Mouse (Mus musculus) MEL (cell line): ENCODE results near the gene Akap13.

Experiments used
- CHD2 ChIP-seq: IDR thresholded peaks from 2 replicates; pipeline ENCODE4 v1.6.1; 2011; ENCODE audit warnings: low read length, improper control_type of control experiment
- CTCF ChIP-seq, 3 experiments: IDR thresholded peaks in 2 of 3; conservative IDR thresholded peaks in 1 of 3; 2 replicates each; pipeline ENCODE4 v1.5.1; 2011 to 2012; ENCODE audit warnings: low read length in 3 of 3, low read depth in 2 of 3, mild to moderate bottlenecking in 2 of 3, improper control_type of control experiment in 1 of 3, inconsistent platforms in 1 of 3, mixed read lengths in 1 of 3, moderate library complexity in 1 of 3; ENCODE audit not compliant: control insufficient read depth in 1 of 3, insufficient read depth in 1 of 3, poor library complexity in 1 of 3, severe bottlenecking in 1 of 3
- EP300 ChIP-seq, 2 experiments: IDR thresholded peaks; 2 replicates each; pipeline ENCODE4 v1.6.1; 2011; ENCODE audit warnings: improper control_type of control experiment in 2 of 2, low read length in 2 of 2, low read depth in 1 of 2, mild to moderate bottlenecking in 1 of 2
- JUND ChIP-seq: IDR thresholded peaks from 2 replicates; pipeline ENCODE4 v1.6.1; 2011; ENCODE audit warnings: low read depth, mild to moderate bottlenecking, improper control_type of control experiment, low read length
- MAX ChIP-seq: IDR thresholded peaks from 2 replicates; pipeline ENCODE4 v1.6.1; 2011; ENCODE audit warnings: low read length, improper control_type of control experiment
- RCOR1 ChIP-seq: IDR thresholded peaks from 2 replicates; pipeline ENCODE4 v1.6.1; 2012; ENCODE audit warnings: low read depth, mild to moderate bottlenecking, inconsistent platforms, low read length, improper control_type of control experiment
- SIN3A ChIP-seq: IDR thresholded peaks from 2 replicates; pipeline ENCODE4 v1.6.1; 2012; ENCODE audit warnings: low read length, improper control_type of control experiment, inconsistent platforms
- SMC3 ChIP-seq: IDR thresholded peaks from 2 replicates; pipeline ENCODE4 v1.6.1; 2011; ENCODE audit warnings: low read depth, low read length, improper control_type of control experiment
- TCF12 ChIP-seq: IDR thresholded peaks from 2 replicates; pipeline ENCODE4 v1.6.1; 2014; ENCODE audit warnings: low read depth, mild to moderate bottlenecking, inconsistent platforms, low read length, improper control_type of control experiment, moderate library complexity
- USF1 ChIP-seq: IDR thresholded peaks from 2 replicates; pipeline ENCODE4 v1.6.1; 2014; ENCODE audit warnings: low read depth, mild to moderate bottlenecking, inconsistent platforms, low read length, improper control_type of control experiment, moderate library complexity

DNA sequence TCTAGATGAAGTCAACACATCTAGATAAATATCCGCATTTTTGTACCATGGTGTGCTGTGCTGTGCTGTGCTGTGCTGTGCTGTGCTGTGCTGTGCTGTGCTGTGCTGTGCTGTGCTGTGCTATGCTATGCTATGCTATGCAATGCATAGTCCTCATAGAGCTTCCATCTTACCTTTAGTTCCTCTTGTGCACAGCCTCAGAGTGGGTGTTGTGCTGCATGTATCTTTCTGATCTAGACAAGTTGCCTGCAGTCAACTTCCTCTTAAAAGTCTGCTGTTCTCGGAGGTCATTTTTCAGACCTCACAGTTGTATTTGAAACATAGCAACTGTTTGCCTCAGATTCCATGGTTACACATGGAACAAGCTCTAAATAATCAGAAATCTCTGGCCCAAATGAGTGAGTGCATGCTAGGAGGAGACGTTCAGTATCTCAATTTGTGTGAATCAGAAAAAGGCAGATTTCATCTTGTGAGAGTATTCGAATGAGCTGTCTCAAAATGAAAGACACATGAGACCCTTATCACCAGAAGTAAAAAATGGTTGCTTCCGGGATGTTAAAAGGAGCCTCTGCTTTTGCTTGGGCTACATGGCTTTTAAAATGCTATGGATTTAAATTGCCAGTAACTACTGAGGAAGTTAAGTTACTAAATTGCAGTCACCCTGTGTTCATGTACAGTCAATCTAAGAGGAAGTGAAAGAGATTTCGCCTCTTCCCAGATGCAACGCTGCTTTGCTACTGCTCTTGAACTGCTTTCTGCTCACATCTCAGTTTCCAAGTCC, 230.9 kb downstream of the Akap13 start:
- no peak for TF ChIP-seq TCF12
- TF ChIP-seq CHD2, result no peak
- TF ChIP-seq CTCF (IDR thresholded peaks at IDR 0.05 in 2 of 3, conservative IDR thresholded peaks at IDR 0.05 in 1 of 3; ENCODE audit: control insufficient read depth in 1 of 3, insufficient read depth in 1 of 3, low read depth in 2 of 3, low read length in 3 of 3, poor library complexity in 1 of 3, severe bottlenecking in 1 of 3), result no peak
- TF ChIP-seq EP300 (IDR thresholded peaks at IDR 0.05; ENCODE audit: low read depth in 1 of 2, low read length in 2 of 2), result peak in 1 of 2 experiments; percentile 38; a peak in 1 of 4 replicates
- TF ChIP-seq SMC3, result no peak
- TF ChIP-seq USF1, result no peak
- no peak for TF ChIP-seq JUND
- peak; percentile 49 for TF ChIP-seq RCOR1
- no peak for TF ChIP-seq MAX
- TF ChIP-seq SIN3A, result peak; percentile 58
